Mouse (Mus musculus): ENCODE measurements around the gene Rnf151.
"Not testable (repeated sequence)": the region's sequence is repeated elsewhere in the genome, so short reads cannot be mapped to it uniquely, and the experiment has no call there.

- not testable (repeated sequence) for TF ChIP-seq EP300 (IDR thresholded peaks at IDR 0.05; ENCODE audit: insufficient read depth, low read depth, low read length); CTCF (IDR thresholded peaks at IDR 0.05); POLR2A (IDR thresholded peaks at IDR 0.05; ENCODE audit: insufficient read depth, low read depth, low read length)
Measured at GRCm38 (mm10) chr17:24669214-24669544, 48.7 kb downstream of the Rnf151 start.
